Mouse (Mus musculus) limb, embryonic 12.5 days (tissue): ENCODE measurements around the gene Anxa11. TPM values are rescaled to one million over a fixed set of nuclear protein-coding genes. Genes with fewer than 3 reads are reported as not detected.

Experiments
- ATAC-seq: fragments of 200-750 bp; cut with Nextera tagmentation; 2 replicates; pipeline ENCODE4 v1.8.0; 2017; ENCODE audit warnings: low read depth, moderate TSS enrichment; ENCODE audit not compliant: insufficient number of reproducible peaks, insufficient read depth, low FRiP score, low TSS enrichment
- H3K27ac ChIP-seq: fragments of 300-500 bp; sonication (generic); 2 replicates; pipeline ENCODE4 v1.5.1; 2016; ENCODE audit warnings: mild to moderate bottlenecking, moderate library complexity
- H3K27me3 ChIP-seq: fragments of 300-500 bp; sonication (generic); 2 replicates; pipeline ENCODE4 v1.6.1; 2016; ENCODE audit warnings: mild to moderate bottlenecking, moderate library complexity
- H3K36me3 ChIP-seq: fragments of 300-500 bp; sonication (generic); 2 replicates; pipeline ENCODE4 v1.6.1; 2016; ENCODE audit warnings: mild to moderate bottlenecking, moderate library complexity
- H3K4me1 ChIP-seq: fragments of 300-500 bp; sonication (generic); replicated peaks from 2 replicates; pipeline ENCODE4 v1.6.1; 2016
- H3K4me2 ChIP-seq: fragments of 300-500 bp; sonication (generic); 2 replicates; pipeline ENCODE4 v1.6.1; 2016; ENCODE audit warnings: mild to moderate bottlenecking, moderate library complexity
- H3K4me3 ChIP-seq: fragments of 300-500 bp; sonication (generic); replicated peaks from 2 replicates; pipeline ENCODE4 v1.5.1; 2016; ENCODE audit warnings: mild to moderate bottlenecking
- H3K9ac ChIP-seq: fragments of 300-500 bp; sonication (generic); replicated peaks from 2 replicates; pipeline ENCODE4 v1.6.1; 2016; ENCODE audit warnings: mild to moderate bottlenecking, moderate library complexity
- H3K9me3 ChIP-seq: fragments of 300-500 bp; sonication (generic); 2 replicates; pipeline ENCODE4 v1.6.1; 2016; ENCODE audit warnings: mild to moderate bottlenecking, moderate library complexity
- WGBS: fragments of 180-500 bp; shearing (Covaris S2); methylation state at CpG from one replicate; pipeline ENCODE4 v1.1.7; 2016; 5-methylcytosine and 5-hydroxymethylcytosine counted together
- polyA plus RNA-seq: library from polyadenylated mRNA; unstranded; fragments of >200 nt; fragmentation: Nextera tagmentation; extraction: Ambion mirVana; gene quantifications from 2 replicates; pipeline ENCODE4 v1.2.1, GENCODE M21; 2016

The Anxa11 gene
- 6.2 and 7.0 TPM in 2 replicates for polyA plus RNA-seq

- WGBS, result under 1% methylated on average over 54 of the region's 54 CpGs
- Histone ChIP-seq H3K4me2 (peak within 1 kb of the TSS; percentile 90), H3K9me3 (no peaks in the 10 kb centered on the region), H3K4me1 (peaks cover 11% of the 10 kb centered on the region; the same call in 1 of the 2 replicates), H3K4me3 (peak within 1 kb of the TSS; percentile 56), H3K27me3 (peaks cover 52% of the 10 kb centered on the region), H3K27ac (no peak within 1 kb of the TSS), H3K36me3 (no peaks in the 10 kb centered on the region), H3K9ac (peak within 1 kb of the TSS; percentile 42)
- peak; percentile 72; the same call in 1 of the 2 replicates for ATAC-seq
Observed at GRCm38 (mm10) chr14:25841991-25842687, at the start of gene Anxa11. Gene Anxa11, plus strand, starts transcription at chr14:25842156.

DNA sequence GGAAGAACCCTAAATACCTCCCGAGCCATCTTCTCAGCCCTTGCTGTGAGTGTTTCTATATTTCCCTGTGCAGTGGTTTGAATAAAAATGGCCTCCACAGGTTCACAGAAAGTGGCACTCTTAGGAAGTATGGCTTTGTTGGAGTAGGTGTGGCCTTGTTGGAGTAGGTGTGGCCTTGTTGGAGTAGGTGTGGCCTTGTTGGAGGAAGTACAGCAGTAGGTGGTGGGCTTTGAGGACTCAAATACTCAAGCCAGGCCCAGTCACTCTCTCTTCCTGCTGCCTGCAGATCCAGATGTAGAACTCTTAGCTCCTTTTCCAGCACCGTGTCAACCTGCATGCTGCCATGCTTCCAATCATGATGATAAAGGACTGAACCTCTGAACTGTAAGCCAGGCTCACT lies 47.6 kb upstream of the Anxa11 start:
- H3K27ac ChIP-seq, result no peak overlapping the region

DNA sequence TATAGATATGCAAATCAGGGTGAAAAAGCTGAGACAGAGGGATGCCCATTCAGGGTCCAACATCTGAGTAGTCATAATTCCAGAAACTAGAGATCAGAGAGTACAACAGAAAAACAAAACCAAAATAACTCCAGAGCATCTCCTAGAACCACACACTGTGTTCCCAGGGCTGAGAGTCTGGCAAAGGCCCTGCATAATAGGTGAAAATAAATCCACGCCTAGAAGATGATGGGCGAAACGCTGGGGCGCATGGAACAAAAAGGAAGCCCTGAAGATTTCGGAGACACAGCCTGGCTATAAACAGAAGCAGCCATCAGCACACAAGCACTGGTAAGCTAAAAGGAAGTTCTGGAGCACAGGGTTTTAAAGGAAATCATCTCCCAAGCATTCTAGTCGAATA lies 46.9 kb upstream of the Anxa11 start:
- H3K4me2 ChIP-seq, result no peak overlapping the region
- ATAC-seq, result no peak
- no peaks in the 10 kb centered on the region for H3K36me3 ChIP-seq
- H3K9me3 ChIP-seq, result no peaks in the 10 kb centered on the region
- 76% methylated on average over 6 of the region's 6 CpGs for WGBS
- H3K4me1 ChIP-seq, result peaks cover 18% of the 10 kb centered on the region
- no peak overlapping the region for H3K9ac ChIP-seq
- no peak overlapping the region for H3K4me3 ChIP-seq
- H3K27me3 ChIP-seq, result peaks cover 5% of the 10 kb centered on the region; the same call in 1 of the 2 replicates
- H3K27ac ChIP-seq, result peak overlapping the region; percentile 76

More for the DNA sequence above, 47.6 kb upstream of the Anxa11 start:
- Histone ChIP-seq H3K4me2 (no peak overlapping the region), H3K9ac (no peak overlapping the region), H3K4me3 (no peak overlapping the region), H3K27me3 (peaks cover 2% of the 10 kb centered on the region; the same call in 1 of the 2 replicates), H3K4me1 (peaks cover 18% of the 10 kb centered on the region), H3K36me3 (no peaks in the 10 kb centered on the region), H3K9me3 (no peaks in the 10 kb centered on the region)
- no peak for ATAC-seq
- 93% methylated on average over 2 of the region's 2 CpGs for WGBS

- H3K27ac ChIP-seq, result 0 out of 2 replicates have a peak overlapping the region, but pooled peaks have one; percentile 35
- H3K4me3 ChIP-seq, result no peak overlapping the region
- no peaks in the 10 kb centered on the region for H3K9me3 ChIP-seq
- H3K4me1 ChIP-seq, result peaks cover 18% of the 10 kb centered on the region
- no peak overlapping the region for H3K4me2 ChIP-seq
- no peaks in the 10 kb centered on the region for H3K36me3 ChIP-seq
- no peak overlapping the region for H3K9ac ChIP-seq
- peaks cover 5% of the 10 kb centered on the region; the same call in 1 of the 2 replicates for H3K27me3 ChIP-seq
- 30% methylated on average over 10 of the region's 10 CpGs for WGBS
- ATAC-seq, result no peak
Observed at GRCm38 (mm10) chr14:25795561-25796174, 46.3 kb upstream of the Anxa11 start.

- H3K9ac ChIP-seq, result no peak overlapping the region
- H3K9me3 ChIP-seq, result no peaks in the 10 kb centered on the region
- peaks cover 18% of the 10 kb centered on the region for H3K4me1 ChIP-seq
- 43% methylated on average over 7 of the region's 7 CpGs for WGBS
- no peak overlapping the region for H3K4me3 ChIP-seq
- no peak overlapping the region for H3K4me2 ChIP-seq
- no peaks in the 10 kb centered on the region for H3K36me3 ChIP-seq
- ATAC-seq, result no peak
- peaks cover 5% of the 10 kb centered on the region; the same call in 1 of the 2 replicates for H3K27me3 ChIP-seq
- no peak overlapping the region for H3K27ac ChIP-seq
Observed at GRCm38 (mm10) chr14:25796619-25797018, 45.3 kb upstream of the Anxa11 start.

GRCm38 (mm10) chr14:25800166-25800960 lies 41.6 kb upstream of the Anxa11 start:
- 29% methylated on average over 19 of the region's 19 CpGs for WGBS
- Histone ChIP-seq H3K9ac (no peak overlapping the region), H3K27me3 (peaks cover 5% of the 10 kb centered on the region; the same call in 1 of the 2 replicates), H3K9me3 (no peaks in the 10 kb centered on the region), H3K4me2 (peak overlapping the region; percentile 32), H3K36me3 (no peaks in the 10 kb centered on the region), H3K4me3 (no peak overlapping the region), H3K27ac (no peak overlapping the region), H3K4me1 (peaks cover 24% of the 10 kb centered on the region)
- ATAC-seq, result peak; percentile 40; the same call in 1 of the 2 replicates

DNA sequence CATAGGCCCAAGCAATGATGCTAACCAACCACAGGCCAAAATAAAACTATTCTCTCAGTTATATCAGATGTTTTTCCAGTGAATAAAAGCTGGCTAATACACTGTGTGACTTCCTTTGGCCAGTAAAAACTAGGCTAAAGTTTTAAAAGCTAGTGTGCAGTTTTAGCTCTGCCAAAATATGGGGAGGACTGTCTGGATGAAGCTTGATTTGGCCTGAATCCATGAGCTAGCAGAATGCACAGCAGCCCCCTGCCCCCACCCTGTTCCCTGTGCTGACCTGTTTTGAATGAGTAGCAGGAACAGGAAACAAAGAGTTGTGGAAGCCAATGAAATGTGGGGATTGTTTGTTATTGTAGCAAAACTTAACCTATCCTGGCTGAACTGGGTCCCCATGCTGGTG lies 39.4 kb upstream of the Anxa11 start:
- H3K4me3 ChIP-seq, result no peak overlapping the region
- H3K9me3 ChIP-seq, result no peaks in the 10 kb centered on the region
- H3K27me3 ChIP-seq, result peaks cover 5% of the 10 kb centered on the region; the same call in 1 of the 2 replicates
- no peak overlapping the region for H3K9ac ChIP-seq
- ATAC-seq, result no peak
- H3K27ac ChIP-seq, result 0 out of 2 replicates have a peak overlapping the region, but pooled peaks have one; percentile 56
- no peaks in the 10 kb centered on the region for H3K36me3 ChIP-seq
- H3K4me2 ChIP-seq, result no peak overlapping the region
- H3K4me1 ChIP-seq, result peaks cover 10% of the 10 kb centered on the region

- H3K9ac ChIP-seq, result no peak overlapping the region
- no peaks in the 10 kb centered on the region for H3K9me3 ChIP-seq
- no peak overlapping the region for H3K4me2 ChIP-seq
- no peak overlapping the region for H3K4me3 ChIP-seq
- H3K27ac ChIP-seq, result peak overlapping the region; percentile 56; the same call in 1 of the 2 replicates
- 22% methylated on average over 3 of the region's 3 CpGs for WGBS
- H3K36me3 ChIP-seq, result no peaks in the 10 kb centered on the region
- peak; percentile 29; the same call in 1 of the 2 replicates for ATAC-seq
- peaks cover 10% of the 10 kb centered on the region for H3K4me1 ChIP-seq
- H3K27me3 ChIP-seq, result peaks cover 5% of the 10 kb centered on the region; the same call in 1 of the 2 replicates
Observed at GRCm38 (mm10) chr14:25803246-25803809, 38.6 kb upstream of the Anxa11 start.

DNA sequence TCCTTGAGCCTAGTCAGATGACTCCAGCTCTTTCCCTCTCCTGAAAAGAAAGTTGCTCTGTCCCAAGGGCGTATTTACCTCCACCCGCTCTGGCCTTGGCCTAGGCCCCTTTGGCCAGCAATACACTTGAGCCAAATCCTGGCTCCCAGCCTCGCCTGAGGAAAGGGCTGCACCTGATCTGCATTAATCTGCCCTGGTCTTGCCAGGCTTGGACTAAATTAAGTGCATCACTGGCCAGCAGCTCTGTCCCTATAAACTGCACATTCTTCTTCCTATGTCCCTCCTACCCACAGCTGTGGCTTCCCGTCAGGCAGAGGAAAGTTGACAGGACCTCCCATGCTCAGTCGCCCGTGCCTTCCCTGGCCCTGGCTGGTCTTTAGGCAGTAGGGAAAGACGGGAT lies 36.1 kb upstream of the Anxa11 start:
- H3K27me3 ChIP-seq, result no peaks in the 10 kb centered on the region
- peaks cover 10% of the 10 kb centered on the region for H3K4me1 ChIP-seq
- no peak overlapping the region for H3K9ac ChIP-seq
- 0 out of 2 replicates have a peak overlapping the region, but pooled peaks have one; percentile 46 for H3K27ac ChIP-seq
- no peak overlapping the region for H3K4me2 ChIP-seq
- 40% methylated on average over 7 of the region's 7 CpGs for WGBS
- H3K4me3 ChIP-seq, result no peak overlapping the region
- 0 out of 2 replicates have a peak, but pooled peaks have one; percentile 17 for ATAC-seq
- no peaks in the 10 kb centered on the region for H3K9me3 ChIP-seq
- no peaks in the 10 kb centered on the region for H3K36me3 ChIP-seq

- ATAC-seq, result no peak
- no peaks in the 10 kb centered on the region for H3K27me3 ChIP-seq
- H3K9me3 ChIP-seq, result no peaks in the 10 kb centered on the region
- no peak overlapping the region for H3K27ac ChIP-seq
- WGBS, result 89% methylated on average over 7 of the region's 7 CpGs
- no peak overlapping the region for H3K4me3 ChIP-seq
- no peak overlapping the region for H3K4me2 ChIP-seq
- no peaks in the 10 kb centered on the region for H3K36me3 ChIP-seq
- H3K4me1 ChIP-seq, result peaks cover 10% of the 10 kb centered on the region
- no peak overlapping the region for H3K9ac ChIP-seq
Observed at GRCm38 (mm10) chr14:25806561-25806960, 35.4 kb upstream of the Anxa11 start.
